Mouse (Mus musculus): Measurements from ENCODE around the gene Lyplal1. TPM values are rescaled to one million over a fixed set of nuclear protein-coding genes. Genes with fewer than 3 reads are reported as not detected.

The Lyplal1 gene
- polyA plus RNA-seq, 1 experiment from 2014 or later, result 16.6 TPM

- H3K27ac ChIP-seq (ENCODE audit: low read depth, low read length), result no peak overlapping the region
- H3K4me3 ChIP-seq (ENCODE audit: low read depth, low read length), result no peak overlapping the region
- no peaks in the 10 kb centered on the region for H3K4me1 ChIP-seq (ENCODE audit: control insufficient read depth, insufficient read depth, low read length)
- H3K9me3 ChIP-seq (replicated peaks; ENCODE audit: control insufficient read depth, low read length), result no peaks in the 10 kb centered on the region
- H3K9ac ChIP-seq (ENCODE audit: low read depth, low read length), result no peak overlapping the region
- H3K4me2 ChIP-seq, result no peak overlapping the region
- no peaks in the 10 kb centered on the region for H3K36me3 ChIP-seq (ENCODE audit: control insufficient read depth, insufficient read depth, low read length)
- WGBS (ENCODE audit: insufficient replicate concordance), result 80% methylated on average over 3 of the region's 3 CpGs
- no peaks in the 10 kb centered on the region for H3K27me3 ChIP-seq (ENCODE audit: control insufficient read depth, insufficient read depth, low read length)
- no peak for ATAC-seq (replicated peaks; ENCODE audit: insufficient number of reproducible peaks, low FRiP score, low TSS enrichment)
Measured at GRCm38 (mm10) chr1:186131465-186131864, 14.4 kb upstream of the Lyplal1 start.

DNA sequence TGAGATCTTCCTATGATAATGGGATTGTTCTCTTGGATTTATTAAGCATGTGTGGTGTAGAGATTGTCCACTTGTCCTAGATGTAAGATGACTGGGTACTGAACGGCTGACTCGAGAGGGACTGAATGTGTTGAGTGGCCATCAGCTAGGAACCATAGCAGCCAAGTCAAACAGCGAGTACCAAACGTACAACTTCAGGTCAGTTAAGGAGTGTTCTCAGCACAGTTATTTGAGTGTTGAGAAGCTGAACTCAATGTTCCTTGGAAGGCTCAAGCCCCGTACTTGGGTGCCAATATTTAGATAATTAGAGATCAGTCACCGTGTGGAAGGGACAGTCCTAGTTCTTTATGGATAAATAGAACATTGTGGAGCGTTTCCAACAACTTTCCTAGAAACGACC is 11.8 kb upstream of the Lyplal1 start:
- H3K4me3 ChIP-seq (ENCODE audit: low read depth, low read length), result no peak overlapping the region
- no peak overlapping the region for H3K4me2 ChIP-seq
- WGBS (ENCODE audit: insufficient replicate concordance), result 86% methylated on average over 8 of the region's 8 CpGs
- no peaks in the 10 kb centered on the region for H3K27me3 ChIP-seq (ENCODE audit: control insufficient read depth, insufficient read depth, low read length)
- ATAC-seq (replicated peaks; ENCODE audit: insufficient number of reproducible peaks, low FRiP score, low TSS enrichment), result no peak
- no peaks in the 10 kb centered on the region for H3K36me3 ChIP-seq (ENCODE audit: control insufficient read depth, insufficient read depth, low read length)
- no peaks in the 10 kb centered on the region for H3K9me3 ChIP-seq (replicated peaks; ENCODE audit: control insufficient read depth, low read length)
- no peaks in the 10 kb centered on the region for H3K4me1 ChIP-seq (ENCODE audit: control insufficient read depth, insufficient read depth, low read length)
- H3K27ac ChIP-seq (ENCODE audit: low read depth, low read length), result no peak overlapping the region
- no peak overlapping the region for H3K9ac ChIP-seq (ENCODE audit: low read depth, low read length)

GRCm38 (mm10) chr1:186126313-186126862 is 9.3 kb upstream of the Lyplal1 start:
- no peak overlapping the region for H3K4me3 ChIP-seq (ENCODE audit: low read depth, low read length)
- no peaks in the 10 kb centered on the region for H3K27me3 ChIP-seq (ENCODE audit: control insufficient read depth, insufficient read depth, low read length)
- no peaks in the 10 kb centered on the region for H3K9me3 ChIP-seq (replicated peaks; ENCODE audit: control insufficient read depth, low read length)
- H3K27ac ChIP-seq (ENCODE audit: low read depth, low read length), result no peak overlapping the region
- H3K4me2 ChIP-seq, result no peak overlapping the region
- H3K4me1 ChIP-seq (ENCODE audit: control insufficient read depth, insufficient read depth, low read length), result no peaks in the 10 kb centered on the region
- no peak for ATAC-seq (replicated peaks; ENCODE audit: insufficient number of reproducible peaks, low FRiP score, low TSS enrichment)
- WGBS (ENCODE audit: insufficient replicate concordance), result 72% methylated on average over 6 of the region's 6 CpGs
- H3K9ac ChIP-seq (ENCODE audit: low read depth, low read length), result no peak overlapping the region
- no peaks in the 10 kb centered on the region for H3K36me3 ChIP-seq (ENCODE audit: control insufficient read depth, insufficient read depth, low read length)

GRCm38 (mm10) chr1:186123690-186124089 is 6.6 kb upstream of the Lyplal1 start:
- Histone ChIP-seq H3K4me1 (ENCODE audit: control insufficient read depth, insufficient read depth, low read length) (no peaks in the 10 kb centered on the region), H3K9me3 (replicated peaks; ENCODE audit: control insufficient read depth, low read length) (no peaks in the 10 kb centered on the region), H3K4me3 (ENCODE audit: low read depth, low read length) (no peak overlapping the region), H3K4me2 (no peak overlapping the region), H3K27ac (ENCODE audit: low read depth, low read length) (no peak overlapping the region), H3K36me3 (ENCODE audit: control insufficient read depth, insufficient read depth, low read length) (no peaks in the 10 kb centered on the region), H3K27me3 (ENCODE audit: control insufficient read depth, insufficient read depth, low read length) (no peaks in the 10 kb centered on the region), H3K9ac (ENCODE audit: low read depth, low read length) (no peak overlapping the region)
- ATAC-seq (replicated peaks; ENCODE audit: insufficient number of reproducible peaks, low FRiP score, low TSS enrichment), result no peak

DNA sequence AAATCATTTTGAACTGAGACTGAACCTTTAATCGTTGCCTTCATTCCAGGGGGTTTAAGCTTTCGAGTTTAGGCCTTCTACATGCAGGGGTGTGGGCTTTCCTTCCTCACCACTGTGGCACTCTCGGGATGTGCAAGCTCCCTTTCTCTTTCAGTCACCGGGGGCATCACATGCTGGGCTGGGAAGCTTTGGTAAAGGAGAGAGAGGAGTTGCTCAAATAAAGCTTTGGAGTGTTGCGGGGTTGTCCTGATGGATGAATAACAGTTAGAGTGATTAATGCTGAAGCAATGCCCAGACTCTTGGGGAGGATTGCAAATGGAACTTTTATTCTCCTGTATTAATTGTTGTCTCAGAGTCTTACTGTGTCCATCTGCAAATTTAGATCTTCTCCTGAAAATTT is 2.7 kb upstream of the Lyplal1 start:
- Histone ChIP-seq H3K9me3 (replicated peaks; ENCODE audit: control insufficient read depth, low read length) (no peaks in the 10 kb centered on the region), H3K27ac (ENCODE audit: low read depth, low read length) (no peak overlapping the region), H3K4me2 (no peak overlapping the region), H3K36me3 (ENCODE audit: control insufficient read depth, insufficient read depth, low read length) (no peaks in the 10 kb centered on the region), H3K4me1 (ENCODE audit: control insufficient read depth, insufficient read depth, low read length) (peaks cover 3% of the 10 kb centered on the region; the same call in 1 of the 2 replicates), H3K4me3 (ENCODE audit: low read depth, low read length) (no peak overlapping the region), H3K27me3 (ENCODE audit: control insufficient read depth, insufficient read depth, low read length) (no peaks in the 10 kb centered on the region), H3K9ac (ENCODE audit: low read depth, low read length) (no peak overlapping the region)
- 52% methylated on average over 5 of the region's 5 CpGs for WGBS (ENCODE audit: insufficient replicate concordance)
- no peak for ATAC-seq (replicated peaks; ENCODE audit: insufficient number of reproducible peaks, low FRiP score, low TSS enrichment)

DNA sequence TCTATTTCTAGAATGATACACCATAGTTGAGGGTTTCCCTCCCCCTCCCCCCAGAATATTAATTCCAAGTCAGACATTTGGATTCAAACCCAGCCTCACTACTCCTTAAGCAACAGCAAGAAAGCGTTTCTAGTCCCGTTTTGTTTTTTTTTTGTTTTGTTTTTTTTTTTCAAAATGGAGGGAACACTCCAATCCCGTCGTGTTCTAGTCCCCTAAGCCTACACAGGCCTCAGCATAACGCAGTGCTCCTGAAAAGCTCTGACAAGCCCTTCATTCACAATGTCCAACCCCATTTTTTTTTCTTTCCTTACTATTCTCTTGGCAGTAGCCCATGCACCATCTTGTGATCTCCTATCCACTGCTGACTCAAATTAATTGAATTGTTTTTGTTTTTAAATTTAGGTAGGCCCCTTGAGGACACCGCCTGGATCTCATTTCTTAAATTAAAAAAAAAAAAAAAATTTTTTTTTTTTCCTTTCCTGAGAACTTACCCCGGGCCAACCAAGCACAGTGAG is 967 bp downstream of the Lyplal1 start:
- 74% methylated on average over 7 of the region's 7 CpGs for WGBS (ENCODE audit: insufficient replicate concordance)
- no peak overlapping the region for H3K27ac ChIP-seq (ENCODE audit: low read depth, low read length)
- peaks cover 3% of the 10 kb centered on the region; the same call in 1 of the 2 replicates for H3K4me1 ChIP-seq (ENCODE audit: control insufficient read depth, insufficient read depth, low read length)
- no peak overlapping the region for H3K4me3 ChIP-seq (ENCODE audit: low read depth, low read length)
- peak overlapping the region; percentile 77 for H3K4me2 ChIP-seq
- H3K27me3 ChIP-seq (ENCODE audit: control insufficient read depth, insufficient read depth, low read length), result no peaks in the 10 kb centered on the region
- no peaks in the 10 kb centered on the region for H3K9me3 ChIP-seq (replicated peaks; ENCODE audit: control insufficient read depth, low read length)
- ATAC-seq (replicated peaks; ENCODE audit: insufficient number of reproducible peaks, low FRiP score, low TSS enrichment), result no peak
- no peaks in the 10 kb centered on the region for H3K36me3 ChIP-seq (ENCODE audit: control insufficient read depth, insufficient read depth, low read length)
- peak overlapping the region; percentile 92; the same call in 1 of the 2 replicates for H3K9ac ChIP-seq (ENCODE audit: low read depth, low read length)

- no peak overlapping the region for H3K9ac ChIP-seq (ENCODE audit: low read depth, low read length)
- H3K9me3 ChIP-seq (replicated peaks; ENCODE audit: control insufficient read depth, low read length), result no peaks in the 10 kb centered on the region
- no peak overlapping the region for H3K27ac ChIP-seq (ENCODE audit: low read depth, low read length)
- H3K4me2 ChIP-seq, result no peak overlapping the region
- H3K4me3 ChIP-seq (ENCODE audit: low read depth, low read length), result no peak overlapping the region
- H3K27me3 ChIP-seq (ENCODE audit: control insufficient read depth, insufficient read depth, low read length), result no peaks in the 10 kb centered on the region
- no peaks in the 10 kb centered on the region for H3K36me3 ChIP-seq (ENCODE audit: control insufficient read depth, insufficient read depth, low read length)
- H3K4me1 ChIP-seq (ENCODE audit: control insufficient read depth, insufficient read depth, low read length), result no peaks in the 10 kb centered on the region
- WGBS (ENCODE audit: insufficient replicate concordance), result 83% methylated on average over 8 of the region's 8 CpGs
- no peak for ATAC-seq (replicated peaks; ENCODE audit: insufficient number of reproducible peaks, low FRiP score, low TSS enrichment)
Measured at GRCm38 (mm10) chr1:186102313-186102712, 14.8 kb downstream of the Lyplal1 start.

DNA sequence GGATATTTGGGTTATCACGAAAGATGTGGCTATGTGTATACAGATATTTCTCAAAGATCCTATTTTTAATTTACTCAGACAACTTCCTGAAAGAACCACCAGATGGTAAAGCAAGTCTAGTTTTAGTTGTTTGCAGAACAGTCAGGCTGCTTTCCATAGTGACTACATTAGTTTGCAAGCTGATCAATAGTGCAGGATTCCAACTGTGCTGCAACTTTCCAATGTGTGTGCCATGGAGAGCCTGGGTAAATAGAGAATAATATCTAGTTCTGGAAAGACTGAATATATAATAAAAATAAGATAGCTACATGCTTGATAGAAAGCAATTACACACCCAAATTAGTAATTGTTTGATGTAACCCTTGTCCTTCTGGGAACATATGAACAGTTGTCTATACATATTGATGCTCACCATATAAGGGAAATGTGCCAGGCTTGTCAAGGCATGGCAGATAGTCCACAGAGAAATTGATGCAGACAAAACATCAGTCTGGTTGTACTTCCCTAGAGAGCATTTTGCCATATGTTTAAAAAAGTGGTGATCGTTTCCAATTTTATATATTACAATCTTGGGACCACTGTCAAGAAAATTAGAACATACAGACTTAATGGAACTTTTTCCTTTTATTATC is 50.7 kb downstream of the Lyplal1 start:
- ATAC-seq (replicated peaks; ENCODE audit: insufficient number of reproducible peaks, low FRiP score, low TSS enrichment), result no peak
- Histone ChIP-seq H3K27me3 (ENCODE audit: control insufficient read depth, insufficient read depth, low read length) (no peaks in the 10 kb centered on the region), H3K27ac (ENCODE audit: low read depth, low read length) (no peak overlapping the region), H3K4me3 (ENCODE audit: low read depth, low read length) (no peak overlapping the region), H3K4me1 (ENCODE audit: control insufficient read depth, insufficient read depth, low read length) (no peaks in the 10 kb centered on the region), H3K9me3 (replicated peaks; ENCODE audit: control insufficient read depth, low read length) (no peaks in the 10 kb centered on the region), H3K36me3 (ENCODE audit: control insufficient read depth, insufficient read depth, low read length) (no peaks in the 10 kb centered on the region), H3K4me2 (no peak overlapping the region), H3K9ac (ENCODE audit: low read depth, low read length) (no peak overlapping the region)
- 86% methylated on average over 2 of the region's 2 CpGs for WGBS (ENCODE audit: insufficient replicate concordance)

GRCm38 (mm10) chr1:186060041-186060440 is 57.1 kb downstream of the Lyplal1 start:
- Histone ChIP-seq H3K36me3 (ENCODE audit: control insufficient read depth, insufficient read depth, low read length) (no peaks in the 10 kb centered on the region), H3K9me3 (replicated peaks; ENCODE audit: control insufficient read depth, low read length) (no peaks in the 10 kb centered on the region), H3K27ac (ENCODE audit: low read depth, low read length) (no peak overlapping the region), H3K27me3 (ENCODE audit: control insufficient read depth, insufficient read depth, low read length) (no peaks in the 10 kb centered on the region), H3K9ac (ENCODE audit: low read depth, low read length) (no peak overlapping the region), H3K4me1 (ENCODE audit: control insufficient read depth, insufficient read depth, low read length) (no peaks in the 10 kb centered on the region), H3K4me3 (ENCODE audit: low read depth, low read length) (no peak overlapping the region), H3K4me2 (no peak overlapping the region)
- no peak for ATAC-seq (replicated peaks; ENCODE audit: insufficient number of reproducible peaks, low FRiP score, low TSS enrichment)
- WGBS (ENCODE audit: insufficient replicate concordance), result 91% methylated on average over 2 of the region's 2 CpGs
